Mouse (Mus musculus) forebrain, embryonic 11.5 days (tissue): Measurements from ENCODE around the gene Shroom4. TPM values are rescaled to one million over a fixed set of nuclear protein-coding genes. Genes with fewer than 3 reads are reported as not detected.

Experiments
- ATAC-seq: fragments of 200-750 bp; cut with Nextera tagmentation; replicated peaks from 2 replicates; pipeline ENCODE4 v1.8.0; 2017; ENCODE audit warnings: moderate TSS enrichment; ENCODE audit not compliant: low FRiP score
- DNase-seq: peaks from one replicate; pipeline ENCODE4 v3.0.0-alpha.2; 2017; ENCODE audit warnings: low spot score
- H3K27ac ChIP-seq: fragments of 300-500 bp; sonication (generic); 2 replicates; pipeline ENCODE4 v1.5.1; 2014; ENCODE audit warnings: low read depth, low read length
- H3K27me3 ChIP-seq: fragments of 300-500 bp; sonication (generic); 2 replicates; pipeline ENCODE4 v1.6.1; 2014; ENCODE audit warnings: mild to moderate bottlenecking, low read length, mixed read lengths; ENCODE audit not compliant: control insufficient read depth, insufficient read depth
- H3K36me3 ChIP-seq: fragments of 300-500 bp; sonication (generic); 2 replicates; pipeline ENCODE4 v1.6.1; 2014; ENCODE audit warnings: mild to moderate bottlenecking, low read length, moderate library complexity, mixed read lengths; ENCODE audit not compliant: control insufficient read depth, insufficient read depth
- H3K4me1 ChIP-seq: fragments of 300-500 bp; sonication (generic); replicated peaks from 2 replicates; pipeline ENCODE4 v1.6.1; 2014; ENCODE audit warnings: low read length, mixed read lengths; ENCODE audit not compliant: control insufficient read depth, insufficient read depth
- H3K4me2 ChIP-seq: fragments of 300-500 bp; sonication (generic); 2 replicates; pipeline ENCODE4 v1.6.1; 2014; ENCODE audit warnings: low read depth, mild to moderate bottlenecking, low read length, moderate library complexity, mixed read lengths; ENCODE audit not compliant: severe bottlenecking
- H3K4me3 ChIP-seq: fragments of 300-500 bp; sonication (generic); 2 replicates; pipeline ENCODE4 v1.5.1; 2014; ENCODE audit warnings: low read depth, low read length
- H3K9ac ChIP-seq: fragments of 300-500 bp; sonication (generic); 2 replicates; pipeline ENCODE4 v1.6.1; 2014; ENCODE audit warnings: low read length
- H3K9me3 ChIP-seq: fragments of 300-500 bp; sonication (generic); 2 replicates; pipeline ENCODE4 v1.6.1; 2016; ENCODE audit warnings: low read length, mixed read lengths; ENCODE audit not compliant: control insufficient read depth
- WGBS: fragments of 180-500 bp; shearing (Covaris S2); extraction: QIAGEN DNeasy Blood & Tissue Kit; methylation state at CpG from one replicate; pipeline ENCODE4 v1.1.7; 2014; 5-methylcytosine and 5-hydroxymethylcytosine counted together
- polyA plus RNA-seq: library from polyadenylated mRNA; unstranded; fragments of >200 nt; fragmentation: Nextera tagmentation; extraction: Ambion mirVana; gene quantifications from 2 replicates; pipeline ENCODE4 v1.2.1, GENCODE M21; 2014

Gene Shroom4
- polyA plus RNA-seq, 1 experiment from 2014 or later, result 5.4 TPM

- Histone ChIP-seq H3K4me1 (no peaks in the 10 kb centered on the region), H3K9ac (no peak overlapping the region), H3K4me2 (no peak overlapping the region), H3K27ac (no peak overlapping the region), H3K36me3 (no peaks in the 10 kb centered on the region), H3K9me3 (no peaks in the 10 kb centered on the region), H3K4me3 (no peak overlapping the region), H3K27me3 (no peaks in the 10 kb centered on the region)
- ATAC-seq, result no peak
- WGBS, result 77% methylated on average over 4 of the region's 4 CpGs
- DNase-seq, result no peak
These were observed 3.3 kb downstream of the Shroom4 start for GRCm38 (mm10) chrX:6402921-6403320.

- H3K4me1 ChIP-seq, result no peaks in the 10 kb centered on the region
- H3K36me3 ChIP-seq, result no peaks in the 10 kb centered on the region
- no peak overlapping the region for H3K9ac ChIP-seq
- H3K4me3 ChIP-seq, result no peak overlapping the region
- DNase-seq (no peak), ATAC-seq (no peak)
- no peak overlapping the region for H3K4me2 ChIP-seq
- H3K27ac ChIP-seq, result no peak overlapping the region
- 62% methylated on average over 6 of the region's 6 CpGs for WGBS
- no peaks in the 10 kb centered on the region; the same call in 1 of the 2 replicates for H3K9me3 ChIP-seq
- H3K27me3 ChIP-seq, result no peaks in the 10 kb centered on the region
These were observed 9.5 kb downstream of the Shroom4 start for GRCm38 (mm10) chrX:6409114-6409513.

- H3K4me1 ChIP-seq, result no peaks in the 10 kb centered on the region
- no peaks in the 10 kb centered on the region for H3K27me3 ChIP-seq
- WGBS, result 59% methylated on average over 12 of the region's 12 CpGs
- no peaks in the 10 kb centered on the region for H3K36me3 ChIP-seq
- H3K4me3 ChIP-seq, result no peak overlapping the region
- no peaks in the 10 kb centered on the region; the same call in 1 of the 2 replicates for H3K9me3 ChIP-seq
- DNase-seq, result no peak
- H3K4me2 ChIP-seq, result no peak overlapping the region
- H3K9ac ChIP-seq, result no peak overlapping the region
- no peak overlapping the region for H3K27ac ChIP-seq
- ATAC-seq, result no peak
These were observed 15.8 kb downstream of the Shroom4 start for GRCm38 (mm10) chrX:6415412-6415811.

- Histone ChIP-seq H3K4me2 (no peak overlapping the region), H3K36me3 (no peaks in the 10 kb centered on the region), H3K27ac (no peak overlapping the region), H3K9ac (no peak overlapping the region), H3K9me3 (no peaks in the 10 kb centered on the region; the same call in 1 of the 2 replicates), H3K4me1 (no peaks in the 10 kb centered on the region), H3K4me3 (no peak overlapping the region), H3K27me3 (no peaks in the 10 kb centered on the region)
- 28% methylated on average over 5 of the region's 5 CpGs for WGBS
- ATAC-seq (no peak), DNase-seq (no peak)
These were observed 16.3 kb downstream of the Shroom4 start for GRCm38 (mm10) chrX:6415936-6416335.

- 37% methylated on average over 4 of the region's 4 CpGs for WGBS
- H3K36me3 ChIP-seq, result no peaks in the 10 kb centered on the region
- H3K4me1 ChIP-seq, result no peaks in the 10 kb centered on the region
- no peaks in the 10 kb centered on the region for H3K9me3 ChIP-seq
- ATAC-seq, result no peak
- H3K27ac ChIP-seq, result no peak overlapping the region
- H3K4me3 ChIP-seq, result no peak overlapping the region
- H3K4me2 ChIP-seq, result no peak overlapping the region
- no peak overlapping the region for H3K9ac ChIP-seq
- DNase-seq, result no peak
- H3K27me3 ChIP-seq, result no peaks in the 10 kb centered on the region
These were observed 18.5 kb downstream of the Shroom4 start for GRCm38 (mm10) chrX:6418140-6418539.

- Histone ChIP-seq H3K4me2 (no peak overlapping the region), H3K9ac (no peak overlapping the region), H3K36me3 (no peaks in the 10 kb centered on the region), H3K27ac (no peak overlapping the region), H3K4me3 (no peak overlapping the region), H3K9me3 (no peaks in the 10 kb centered on the region), H3K4me1 (no peaks in the 10 kb centered on the region), H3K27me3 (no peaks in the 10 kb centered on the region)
- ATAC-seq, result no peak
- DNase-seq, result no peak
- 69% methylated on average over 2 of the region's 2 CpGs for WGBS
These were observed 35.6 kb downstream of the Shroom4 start for GRCm38 (mm10) chrX:6435260-6435659.

GRCm38 (mm10) chrX:6446422-6446821 lies 46.8 kb downstream of the Shroom4 start:
- no peak for DNase-seq
- H3K9me3 ChIP-seq, result no peaks in the 10 kb centered on the region
- 53% methylated on average over 1 of the region's 1 CpGs for WGBS
- H3K27ac ChIP-seq, result no peak overlapping the region
- H3K4me1 ChIP-seq, result no peaks in the 10 kb centered on the region
- H3K4me3 ChIP-seq, result no peak overlapping the region
- no peak for ATAC-seq
- H3K36me3 ChIP-seq, result no peaks in the 10 kb centered on the region
- H3K9ac ChIP-seq, result no peak overlapping the region
- no peak overlapping the region for H3K4me2 ChIP-seq
- H3K27me3 ChIP-seq, result no peaks in the 10 kb centered on the region

GRCm38 (mm10) chrX:6448001-6448400 lies 48.3 kb downstream of the Shroom4 start:
- ATAC-seq, result no peak
- no peaks in the 10 kb centered on the region for H3K36me3 ChIP-seq
- H3K27me3 ChIP-seq, result no peaks in the 10 kb centered on the region
- H3K4me1 ChIP-seq, result no peaks in the 10 kb centered on the region
- DNase-seq, result no peak
- H3K9ac ChIP-seq, result no peak overlapping the region
- H3K27ac ChIP-seq, result no peak overlapping the region
- no peak overlapping the region for H3K4me2 ChIP-seq
- no peaks in the 10 kb centered on the region for H3K9me3 ChIP-seq
- no peak overlapping the region for H3K4me3 ChIP-seq
- 62% methylated on average over 4 of the region's 4 CpGs for WGBS

GRCm38 (mm10) chrX:6453220-6453619 lies 53.6 kb downstream of the Shroom4 start:
- ATAC-seq, result no peak

More at GRCm38 (mm10) chrX:6453220-6453619, 53.6 kb downstream of the Shroom4 start:
- Histone ChIP-seq H3K4me2 (no peak overlapping the region), H3K9ac (no peak overlapping the region), H3K4me3 (no peak overlapping the region), H3K9me3 (no peaks in the 10 kb centered on the region), H3K36me3 (no peaks in the 10 kb centered on the region), H3K27ac (no peak overlapping the region), H3K27me3 (no peaks in the 10 kb centered on the region), H3K4me1 (no peaks in the 10 kb centered on the region)
- DNase-seq, result no peak
- WGBS, result 67% methylated on average over 4 of the region's 4 CpGs
